Mouse (Mus musculus) forebrain, embryonic 13.5 days (tissue): Measurements from ENCODE around the gene Prkca. TPM values are rescaled to one million over a fixed set of nuclear protein-coding genes. Genes with fewer than 3 reads are reported as not detected.

Source experiments
- ATAC-seq: fragments of 200-750 bp; cut with Nextera tagmentation; 2 replicates; pipeline ENCODE4 v1.8.0; 2017
- H3K27ac ChIP-seq: fragments of 300-500 bp; sonication (generic); 2 replicates; pipeline ENCODE4 v1.5.1; 2015; ENCODE audit warnings: inconsistent platforms, mild to moderate bottlenecking, moderate library complexity
- H3K27me3 ChIP-seq: fragments of 300-500 bp; sonication (generic); 2 replicates; pipeline ENCODE4 v1.6.1; 2015; ENCODE audit warnings: mild to moderate bottlenecking, inconsistent platforms
- H3K36me3 ChIP-seq: fragments of 300-500 bp; sonication (generic); 2 replicates; pipeline ENCODE4 v1.6.1; 2015; ENCODE audit warnings: mild to moderate bottlenecking, inconsistent platforms; ENCODE audit not compliant: poor library complexity, severe bottlenecking
- H3K4me1 ChIP-seq: fragments of 300-500 bp; sonication (generic); 2 replicates; pipeline ENCODE4 v1.6.1; 2015; ENCODE audit warnings: inconsistent platforms
- H3K4me2 ChIP-seq: fragments of 300-500 bp; sonication (generic); 2 replicates; pipeline ENCODE4 v1.6.1; 2015; ENCODE audit warnings: inconsistent platforms, mild to moderate bottlenecking, moderate library complexity
- H3K4me3 ChIP-seq: fragments of 300-500 bp; sonication (generic); 2 replicates; pipeline ENCODE4 v1.5.1; 2015; ENCODE audit warnings: mild to moderate bottlenecking, inconsistent platforms
- H3K9ac ChIP-seq: fragments of 300-500 bp; sonication (generic); 2 replicates; pipeline ENCODE4 v1.6.1; 2015; ENCODE audit warnings: mild to moderate bottlenecking, inconsistent platforms
- H3K9me3 ChIP-seq: fragments of 300-500 bp; sonication (generic); replicated peaks from 2 replicates; pipeline ENCODE4 v1.6.1; 2016; ENCODE audit warnings: inconsistent platforms
- WGBS: fragments of 180-500 bp; shearing (Covaris S2); methylation state at CpG from one replicate; pipeline ENCODE4 v1.1.7; 2015; 5-methylcytosine and 5-hydroxymethylcytosine counted together
- polyA plus RNA-seq: library from polyadenylated mRNA; unstranded; fragments of >200 nt; fragmentation: Nextera tagmentation; extraction: Ambion mirVana; gene quantifications from 2 replicates; pipeline ENCODE4 v1.2.1, GENCODE M21; 2015

Prkca gene
- polyA plus RNA-seq, 1 experiment from 2014 or later = 4.2 TPM

GRCm38 (mm10) chr11:108285046-108285445 lies 58.7 kb downstream of the Prkca start:
- Histone ChIP-seq H3K4me3 (no peak overlapping the region), H3K9ac (no peak overlapping the region), H3K4me1 (peaks cover 29% of the 10 kb centered on the region), H3K27me3 (no peaks in the 10 kb centered on the region), H3K36me3 (no peaks in the 10 kb centered on the region), H3K27ac (peak overlapping the region; percentile 31; the same call in 1 of the 2 replicates), H3K9me3 (no peaks in the 10 kb centered on the region), H3K4me2 (no peak overlapping the region)
- no peak for ATAC-seq
- 17% methylated on average over 5 of the region's 5 CpGs for WGBS

GRCm38 (mm10) chr11:108282850-108283459 lies 60.8 kb downstream of the Prkca start:
- Histone ChIP-seq H3K27me3 (no peaks in the 10 kb centered on the region), H3K4me1 (peaks cover 34% of the 10 kb centered on the region), H3K36me3 (no peaks in the 10 kb centered on the region), H3K4me2 (no peak overlapping the region), H3K27ac (no peak overlapping the region), H3K9me3 (no peaks in the 10 kb centered on the region), H3K9ac (no peak overlapping the region), H3K4me3 (no peak overlapping the region)
- ATAC-seq = no peak
- 81% methylated on average over 1 of the region's 1 CpGs for WGBS

- Histone ChIP-seq H3K4me1 (peaks cover 25% of the 10 kb centered on the region), H3K27ac (no peak overlapping the region), H3K4me3 (no peak overlapping the region), H3K9ac (no peak overlapping the region), H3K4me2 (no peak overlapping the region), H3K36me3 (no peaks in the 10 kb centered on the region), H3K9me3 (no peaks in the 10 kb centered on the region), H3K27me3 (no peaks in the 10 kb centered on the region)
- 100% methylated on average over 1 of the region's 1 CpGs for WGBS
- peak; percentile 48; the same call in 1 of the 2 replicates for ATAC-seq
Observed at GRCm38 (mm10) chr11:108279748-108280373, 63.9 kb downstream of the Prkca start.

GRCm38 (mm10) chr11:108277096-108277495 lies 66.6 kb downstream of the Prkca start:
- no peaks in the 10 kb centered on the region for H3K27me3 ChIP-seq
- H3K4me3 ChIP-seq = no peak overlapping the region
- 82% methylated on average over 8 of the region's 8 CpGs for WGBS
- no peak for ATAC-seq
- H3K4me2 ChIP-seq = no peak overlapping the region
- H3K27ac ChIP-seq = no peak overlapping the region
- H3K9ac ChIP-seq = no peak overlapping the region
- H3K9me3 ChIP-seq = no peaks in the 10 kb centered on the region
- H3K36me3 ChIP-seq = no peaks in the 10 kb centered on the region
- H3K4me1 ChIP-seq = peaks cover 21% of the 10 kb centered on the region

GRCm38 (mm10) chr11:108276148-108276547 lies 67.6 kb downstream of the Prkca start:
- Histone ChIP-seq H3K9me3 (no peaks in the 10 kb centered on the region), H3K27me3 (peaks cover 6% of the 10 kb centered on the region; the same call in 1 of the 2 replicates), H3K27ac (no peak overlapping the region), H3K4me2 (no peak overlapping the region), H3K9ac (no peak overlapping the region), H3K4me3 (no peak overlapping the region), H3K36me3 (no peaks in the 10 kb centered on the region), H3K4me1 (peaks cover 26% of the 10 kb centered on the region)
- no peak for ATAC-seq
- WGBS = 58% methylated on average over 2 of the region's 2 CpGs

GRCm38 (mm10) chr11:108274046-108274445 lies 69.7 kb downstream of the Prkca start:
- Histone ChIP-seq H3K27ac (no peak overlapping the region), H3K9me3 (no peaks in the 10 kb centered on the region), H3K27me3 (peaks cover 6% of the 10 kb centered on the region; the same call in 1 of the 2 replicates), H3K36me3 (no peaks in the 10 kb centered on the region), H3K9ac (no peak overlapping the region), H3K4me2 (no peak overlapping the region), H3K4me3 (no peak overlapping the region), H3K4me1 (peaks cover 32% of the 10 kb centered on the region)
- no peak for ATAC-seq
- WGBS = 41% methylated on average over 7 of the region's 7 CpGs

GRCm38 (mm10) chr11:108273415-108273965 lies 70.2 kb downstream of the Prkca start:
- H3K9me3 ChIP-seq = no peaks in the 10 kb centered on the region
- no peak overlapping the region for H3K27ac ChIP-seq
- peaks cover 38% of the 10 kb centered on the region for H3K4me1 ChIP-seq
- H3K4me2 ChIP-seq = no peak overlapping the region
- no peak overlapping the region for H3K4me3 ChIP-seq
- 94% methylated on average over 12 of the region's 12 CpGs for WGBS
- no peaks in the 10 kb centered on the region for H3K36me3 ChIP-seq
- no peak overlapping the region for H3K9ac ChIP-seq
- ATAC-seq = no peak
- H3K27me3 ChIP-seq = peaks cover 6% of the 10 kb centered on the region; the same call in 1 of the 2 replicates

GRCm38 (mm10) chr11:108272601-108273414 lies 70.9 kb downstream of the Prkca start:
- Histone ChIP-seq H3K4me2 (no peak overlapping the region), H3K4me1 (peaks cover 42% of the 10 kb centered on the region), H3K27ac (no peak overlapping the region), H3K9ac (no peak overlapping the region), H3K27me3 (peaks cover 11% of the 10 kb centered on the region), H3K9me3 (no peaks in the 10 kb centered on the region), H3K4me3 (no peak overlapping the region), H3K36me3 (no peaks in the 10 kb centered on the region)
- no peak for ATAC-seq
- WGBS = 84% methylated on average over 16 of the region's 16 CpGs

- no peak overlapping the region for H3K4me2 ChIP-seq
- H3K9me3 ChIP-seq = no peaks in the 10 kb centered on the region
- no peak overlapping the region for H3K27ac ChIP-seq
- no peak for ATAC-seq
- H3K4me1 ChIP-seq = peaks cover 53% of the 10 kb centered on the region
- 61% methylated on average over 8 of the region's 8 CpGs for WGBS
- H3K27me3 ChIP-seq = peaks cover 16% of the 10 kb centered on the region
- no peaks in the 10 kb centered on the region for H3K36me3 ChIP-seq
- H3K9ac ChIP-seq = no peak overlapping the region
- H3K4me3 ChIP-seq = no peak overlapping the region
Observed at GRCm38 (mm10) chr11:108271305-108271704, 72.4 kb downstream of the Prkca start.

GRCm38 (mm10) chr11:108269516-108269915 lies 74.2 kb downstream of the Prkca start:
- 51% methylated on average over 7 of the region's 7 CpGs for WGBS

GRCm38 (mm10) chr11:108268421-108269322 lies 75.1 kb downstream of the Prkca start:
- no peak; the same call in 1 of the 2 replicates for ATAC-seq
- Histone ChIP-seq H3K4me2 (no peak overlapping the region), H3K9ac (no peak overlapping the region), H3K4me3 (no peak overlapping the region), H3K27me3 (peaks cover 20% of the 10 kb centered on the region), H3K36me3 (no peaks in the 10 kb centered on the region), H3K4me1 (peaks cover 44% of the 10 kb centered on the region), H3K9me3 (no peaks in the 10 kb centered on the region), H3K27ac (no peak overlapping the region)
- 58% methylated on average over 12 of the region's 12 CpGs for WGBS

More at GRCm38 (mm10) chr11:108269516-108269915, 74.2 kb downstream of the Prkca start:
- Histone ChIP-seq H3K4me1 (peaks cover 43% of the 10 kb centered on the region), H3K27me3 (peaks cover 20% of the 10 kb centered on the region), H3K9me3 (no peaks in the 10 kb centered on the region), H3K36me3 (no peaks in the 10 kb centered on the region), H3K9ac (no peak overlapping the region), H3K27ac (no peak overlapping the region), H3K4me3 (no peak overlapping the region), H3K4me2 (no peak overlapping the region)
- ATAC-seq = no peak
